Mouse (Mus musculus) heart, postnatal 0 days (tissue): ENCODE measurements at regions not wholly inside any gene's neighbourhood (a gene's known extent, or its start where the extent isn't known, plus 50 kb on each side); places are given as distances from the start of the nearest gene placed in this dataset.

ENCODE experiments used
- ATAC-seq: fragments of 200-750 bp; cut with Nextera tagmentation; 2 replicates; pipeline ENCODE4 v1.8.0; 2017; ENCODE audit warnings: low read depth, moderate number of reproducible peaks, moderate library complexity; ENCODE audit not compliant: insufficient read depth
- DNase-seq: peaks from one replicate; pipeline ENCODE4 v3.0.0-alpha.2; 2016; ENCODE audit warnings: low spot score
- H3K27ac ChIP-seq: fragments of 300-500 bp; sonication (generic); 2 replicates; pipeline ENCODE4 v1.5.1; 2014; ENCODE audit warnings: low read depth, mild to moderate bottlenecking
- H3K27me3 ChIP-seq: fragments of 300-500 bp; sonication (generic); 2 replicates; pipeline ENCODE4 v1.6.1; 2014; ENCODE audit warnings: low read length, mixed read lengths; ENCODE audit not compliant: control insufficient read depth, insufficient read depth
- H3K36me3 ChIP-seq: fragments of 300-500 bp; sonication (generic); replicated peaks from 2 replicates; pipeline ENCODE4 v1.6.1; 2014; ENCODE audit warnings: low read length, mixed read lengths; ENCODE audit not compliant: control insufficient read depth, insufficient read depth
- H3K4me1 ChIP-seq: fragments of 300-500 bp; sonication (generic); 2 replicates; pipeline ENCODE4 v1.6.1; 2014; ENCODE audit warnings: antibody characterized with exemption; ENCODE audit not compliant: control insufficient read depth, insufficient read depth
- H3K4me2 ChIP-seq: fragments of 300-500 bp; sonication (generic); 2 replicates; pipeline ENCODE4 v1.6.1; 2014; ENCODE audit warnings: low read depth, mild to moderate bottlenecking, low read length, moderate library complexity
- H3K4me3 ChIP-seq: fragments of 300-500 bp; sonication (generic); 2 replicates; pipeline ENCODE4 v1.5.1; 2014; ENCODE audit warnings: low read depth, low read length
- H3K9ac ChIP-seq: fragments of 300-500 bp; sonication (generic); replicated peaks from 2 replicates; pipeline ENCODE4 v1.6.1; 2014; ENCODE audit warnings: low read depth, low read length, mixed read lengths
- H3K9me3 ChIP-seq: fragments of 300-500 bp; sonication (generic); replicated peaks from 2 replicates; pipeline ENCODE4 v1.6.1; 2016; ENCODE audit warnings: low read length; ENCODE audit not compliant: control insufficient read depth
- CTCF ChIP-seq: IDR thresholded peaks from 2 replicates; pipeline ENCODE4 v1.5.1; 2016; ENCODE audit warnings: antibody characterized with exemption, control low read depth, low read depth
- EP300 ChIP-seq: IDR thresholded peaks from 2 replicates; pipeline ENCODE4 v1.6.1; 2016; ENCODE audit warnings: antibody characterized with exemption, low read depth
- WGBS: fragments of 180-500 bp; shearing (Covaris S2); extraction: QIAGEN DNeasy Blood & Tissue Kit; methylation state at CpG from one replicate; pipeline ENCODE4 v1.1.7; 2014; 5-methylcytosine and 5-hydroxymethylcytosine counted together

DNA sequence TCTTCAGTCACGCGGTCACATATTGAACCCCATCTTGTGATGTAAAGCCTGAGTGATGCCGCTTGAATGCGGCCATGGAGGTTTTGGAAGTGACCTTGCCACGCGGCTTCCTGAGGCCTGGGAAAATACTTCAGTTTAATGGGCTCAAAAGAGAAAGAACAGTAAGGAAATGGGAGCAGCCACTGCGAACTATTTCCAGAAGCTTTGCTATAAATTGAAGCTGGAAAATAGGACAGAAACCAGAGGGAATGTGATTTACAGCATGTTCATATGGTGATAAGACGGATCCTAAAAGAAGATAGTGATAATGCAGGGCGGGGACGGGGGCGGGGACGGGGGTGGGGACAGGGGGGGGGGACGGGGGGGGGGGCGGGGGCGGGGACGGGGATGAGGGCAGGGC is 52.7 kb upstream of the Trpc4 start:
- H3K27ac ChIP-seq: no peak overlapping the region
- H3K9me3 ChIP-seq: no peaks in the 10 kb centered on the region
- no peak overlapping the region for H3K9ac ChIP-seq
- 83% methylated on average over 9 of the region's 16 CpGs for WGBS
- no peaks in the 10 kb centered on the region for H3K4me1 ChIP-seq
- H3K4me2 ChIP-seq: no peak overlapping the region
- no peak for ATAC-seq
- DNase-seq: no peak
- no peaks in the 10 kb centered on the region for H3K27me3 ChIP-seq
- H3K36me3 ChIP-seq: no peaks in the 10 kb centered on the region
- no peak overlapping the region for H3K4me3 ChIP-seq
- no peak for TF ChIP-seq EP300
- TF ChIP-seq CTCF: no peak

DNA sequence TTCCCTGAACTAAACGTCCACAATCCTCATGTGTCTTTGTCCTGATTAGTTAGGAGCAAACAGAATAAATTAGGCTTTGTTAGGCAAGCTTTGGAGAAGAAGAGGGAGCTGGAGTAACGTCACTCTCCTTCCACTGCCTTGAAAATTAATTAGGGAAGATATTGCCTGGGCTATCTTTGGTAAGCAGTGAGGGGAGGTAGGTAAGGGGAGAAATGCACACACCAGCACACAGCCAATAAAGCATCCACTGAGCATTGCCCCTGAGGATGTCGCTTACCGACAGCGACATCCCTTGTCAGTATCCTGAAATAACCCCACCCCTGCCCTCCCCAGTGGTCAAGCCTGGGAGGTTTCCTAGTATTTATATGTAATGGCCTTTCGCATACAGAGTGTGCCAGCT is 72.2 kb upstream of the Trpc4 start:
- WGBS: 45% methylated on average over 6 of the region's 6 CpGs
- TF ChIP-seq CTCF (no peak), EP300 (no peak)
- Histone ChIP-seq H3K4me2 (no peak overlapping the region), H3K27ac (no peak overlapping the region), H3K4me1 (no peaks in the 10 kb centered on the region), H3K27me3 (no peaks in the 10 kb centered on the region), H3K9ac (no peak overlapping the region), H3K9me3 (no peaks in the 10 kb centered on the region), H3K4me3 (no peak overlapping the region), H3K36me3 (no peaks in the 10 kb centered on the region)
- ATAC-seq: no peak
- DNase-seq: no peak

DNA sequence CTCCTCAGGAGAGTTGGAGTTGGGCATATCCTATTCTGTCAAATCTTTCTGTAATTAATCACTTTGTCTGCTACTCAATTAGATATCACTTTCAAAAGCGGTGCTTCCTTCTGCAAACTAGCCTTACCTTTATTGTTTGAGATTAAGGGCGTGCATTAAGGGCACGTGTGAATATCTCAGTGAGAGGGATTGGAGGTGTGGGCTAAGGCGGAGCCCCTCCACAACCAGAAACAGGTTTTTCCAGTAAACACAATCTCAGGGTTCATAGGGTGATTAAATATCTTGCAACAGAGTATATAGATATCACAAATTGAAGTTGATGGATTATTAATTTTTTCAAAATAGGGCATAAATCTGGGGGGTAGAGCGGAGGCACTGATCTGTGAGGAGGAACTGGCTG is 79.4 kb upstream of the Trpc4 start:
- Histone ChIP-seq H3K27me3 (no peaks in the 10 kb centered on the region), H3K4me3 (no peak overlapping the region), H3K4me1 (no peaks in the 10 kb centered on the region), H3K4me2 (no peak overlapping the region), H3K36me3 (no peaks in the 10 kb centered on the region), H3K9me3 (no peaks in the 10 kb centered on the region), H3K27ac (no peak overlapping the region), H3K9ac (no peak overlapping the region)
- TF ChIP-seq EP300 (no peak), CTCF (no peak)
- 69% methylated on average over 5 of the region's 5 CpGs for WGBS
- no peak for ATAC-seq
- no peak for DNase-seq

DNA sequence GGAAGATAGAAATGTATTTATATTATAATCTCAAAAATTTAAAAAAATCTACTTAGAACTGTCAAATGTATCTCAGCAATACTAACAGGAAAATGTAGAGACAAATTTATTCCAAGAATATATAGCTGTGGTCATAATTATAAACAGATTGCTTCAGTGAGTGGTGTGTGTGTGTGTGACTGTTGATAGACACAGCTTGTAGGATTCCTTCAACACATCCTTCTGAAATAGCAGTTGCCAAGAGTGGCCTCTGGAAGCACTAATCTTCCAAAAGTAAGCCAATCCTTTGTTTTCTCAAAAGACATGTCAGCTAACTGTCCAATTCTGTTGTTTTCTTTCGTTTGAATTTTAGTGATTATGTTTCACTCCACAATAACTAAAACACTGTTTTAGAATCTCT is 95.2 kb upstream of the Trpc4 start:
- H3K9me3 ChIP-seq: no peaks in the 10 kb centered on the region
- no peak overlapping the region for H3K27ac ChIP-seq
- no peak for ATAC-seq
- no peak overlapping the region for H3K9ac ChIP-seq
- TF ChIP-seq EP300 (no peak), CTCF (no peak)
- no peak overlapping the region for H3K4me2 ChIP-seq
- no peak overlapping the region for H3K4me3 ChIP-seq
- H3K36me3 ChIP-seq: no peaks in the 10 kb centered on the region
- no peak for DNase-seq
- H3K4me1 ChIP-seq: no peaks in the 10 kb centered on the region
- 26% methylated on average over 1 of the region's 1 CpGs for whole genome bisulfite sequencing
- H3K27me3 ChIP-seq: no peaks in the 10 kb centered on the region

DNA sequence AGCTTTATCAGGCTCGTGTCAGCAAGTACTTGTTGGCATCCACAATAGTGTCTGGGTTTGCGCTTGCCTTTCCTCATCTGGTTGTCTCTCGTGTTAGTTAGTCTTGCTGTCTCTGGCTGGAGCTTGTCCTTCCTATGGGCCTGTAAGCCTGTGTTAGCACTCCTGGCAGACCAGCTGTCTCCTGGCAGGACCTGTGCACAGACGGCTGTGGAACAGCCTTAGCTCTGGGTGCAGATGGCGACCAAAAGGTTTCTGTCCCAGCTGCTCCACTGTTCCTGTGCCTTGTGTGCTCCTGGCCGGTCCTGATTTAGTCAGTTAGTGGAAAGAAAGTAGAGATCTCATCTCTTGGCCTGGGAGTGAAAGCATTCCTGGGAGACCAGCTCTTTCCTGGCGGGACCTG is 101.5 kb upstream of the Trpc4 start:
- Histone ChIP-seq H3K4me2 (no peak overlapping the region), H3K4me1 (no peaks in the 10 kb centered on the region), H3K9ac (no peak overlapping the region), H3K27ac (no peak overlapping the region), H3K36me3 (no peaks in the 10 kb centered on the region), H3K9me3 (no peaks in the 10 kb centered on the region), H3K4me3 (no peak overlapping the region), H3K27me3 (no peaks in the 10 kb centered on the region)
- ATAC-seq: no peak
- no peak for TF ChIP-seq EP300
- no peak for TF ChIP-seq CTCF
- DNase-seq: no peak
- WGBS: 55% methylated on average over 7 of the region's 7 CpGs

DNA sequence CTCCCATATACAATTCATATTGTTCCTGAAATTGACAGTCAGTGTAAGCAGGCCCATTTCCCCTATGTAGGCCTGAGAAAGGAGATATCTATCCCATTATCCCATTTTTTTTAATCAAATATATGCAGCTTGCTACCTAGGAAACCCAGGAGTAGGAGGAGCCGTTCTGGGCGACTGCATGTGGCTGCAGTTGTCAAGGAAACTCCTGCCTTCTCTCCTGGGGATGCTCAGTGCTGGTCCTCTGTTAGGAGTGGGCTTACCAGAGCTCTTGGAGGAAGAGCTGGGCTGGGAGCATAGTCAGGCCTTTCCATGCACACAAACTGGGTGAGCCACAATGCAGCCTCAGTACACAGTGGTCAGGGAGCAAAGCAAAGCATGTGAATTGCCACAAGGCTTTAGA is 106.5 kb upstream of the Trpc4 start:
- no peak for DNase-seq
- no peak for ATAC-seq
- WGBS: 48% methylated on average over 2 of the region's 2 CpGs
- Histone ChIP-seq H3K9me3 (no peaks in the 10 kb centered on the region), H3K9ac (no peak overlapping the region), H3K4me2 (no peak overlapping the region), H3K27me3 (no peaks in the 10 kb centered on the region), H3K27ac (no peak overlapping the region), H3K4me1 (no peaks in the 10 kb centered on the region), H3K4me3 (no peak overlapping the region), H3K36me3 (no peaks in the 10 kb centered on the region)
- TF ChIP-seq EP300 (no peak), CTCF (no peak)
